Mouse (Mus musculus): ENCODE results near the gene Terb1. TPM values are rescaled to one million over a fixed set of nuclear protein-coding genes. Genes with fewer than 3 reads are reported as not detected.

The Terb1 gene
- 0.34 and 0.36 TPM in 2 replicates for polyA plus RNA-seq (2014; fragmentation: Nextera tagmentation; extraction: Ambion mirVana)

GRCm38 (mm10) chr8:104509061-104510006, at the start of gene Terb1:
Gene Terb1 (minus strand): TSS chr8:104509910.
- peaks cover 33% of the 10 kb centered on the region for H3K36me3 ChIP-seq (ENCODE audit: control insufficient read depth, insufficient read depth, low read length)
- peak; percentile 75 for DNase-seq (ENCODE audit: low spot score)
- H3K9me3 ChIP-seq (ENCODE audit: control insufficient read depth, low read length) = no peaks in the 10 kb centered on the region
- no peaks in the 10 kb centered on the region for H3K27me3 ChIP-seq (replicated peaks; ENCODE audit: control insufficient read depth, insufficient read depth, low read length)
- H3K4me2 ChIP-seq (ENCODE audit: low read length) = peak within 1 kb of the TSS; percentile 100
- peak within 1 kb of the TSS; percentile 54 for H3K9ac ChIP-seq (ENCODE audit: low read length)
- H3K4me1 ChIP-seq (replicated peaks; ENCODE audit: control insufficient read depth, insufficient read depth, low read length) = no peaks in the 10 kb centered on the region; the same call in 1 of the 2 replicates
- peak within 1 kb of the TSS; percentile 52 for H3K4me3 ChIP-seq (ENCODE audit: low read depth, low read length)
- ATAC-seq (replicated peaks; ENCODE audit: low FRiP score, low TSS enrichment, low read depth) = peak; percentile 85
- peak within 1 kb of the TSS; percentile 33; the same call in 1 of the 2 replicates for H3K27ac ChIP-seq (ENCODE audit: low read depth)
- WGBS = 2% methylated on average over 63 of the region's 64 CpGs

GRCm38 (mm10) chr8:104557226-104557625, 47.5 kb upstream of the Terb1 start:
- H3K27me3 ChIP-seq (replicated peaks; ENCODE audit: control insufficient read depth, insufficient read depth, low read length) = no peaks in the 10 kb centered on the region
- no peak overlapping the region for H3K9ac ChIP-seq (ENCODE audit: low read length)
- no peak overlapping the region for H3K4me2 ChIP-seq (ENCODE audit: low read length)
- no peak overlapping the region for H3K4me3 ChIP-seq (ENCODE audit: low read depth, low read length)
- H3K4me1 ChIP-seq (replicated peaks; ENCODE audit: control insufficient read depth, insufficient read depth, low read length) = no peaks in the 10 kb centered on the region
- H3K36me3 ChIP-seq (ENCODE audit: control insufficient read depth, insufficient read depth, low read length) = no peaks in the 10 kb centered on the region
- H3K9me3 ChIP-seq (ENCODE audit: control insufficient read depth, low read length) = no peaks in the 10 kb centered on the region
- DNase-seq (ENCODE audit: low spot score) (no peak), ATAC-seq (replicated peaks; ENCODE audit: low FRiP score, low TSS enrichment, low read depth) (no peak)
- H3K27ac ChIP-seq (ENCODE audit: low read depth) = no peak overlapping the region
- 42% methylated on average over 7 of the region's 7 CpGs for WGBS

- DNase-seq (ENCODE audit: low spot score) = no peak
- Histone ChIP-seq H3K9ac (ENCODE audit: low read length) (no peak overlapping the region), H3K4me3 (ENCODE audit: low read depth, low read length) (no peak overlapping the region), H3K4me1 (replicated peaks; ENCODE audit: control insufficient read depth, insufficient read depth, low read length) (no peaks in the 10 kb centered on the region), H3K9me3 (ENCODE audit: control insufficient read depth, low read length) (no peaks in the 10 kb centered on the region), H3K27me3 (replicated peaks; ENCODE audit: control insufficient read depth, insufficient read depth, low read length) (no peaks in the 10 kb centered on the region), H3K27ac (ENCODE audit: low read depth) (no peak overlapping the region), H3K4me2 (ENCODE audit: low read length) (no peak overlapping the region), H3K36me3 (ENCODE audit: control insufficient read depth, insufficient read depth, low read length) (no peaks in the 10 kb centered on the region)
- ATAC-seq (replicated peaks; ENCODE audit: low FRiP score, low TSS enrichment, low read depth) = no peak
- 86% methylated on average over 4 of the region's 4 CpGs for WGBS
Measured at GRCm38 (mm10) chr8:104555191-104555590, 45.5 kb upstream of the Terb1 start.

GRCm38 (mm10) chr8:104543440-104544045, 33.8 kb upstream of the Terb1 start:
- Histone ChIP-seq H3K9ac (ENCODE audit: low read length) (no peak overlapping the region), H3K27me3 (replicated peaks; ENCODE audit: control insufficient read depth, insufficient read depth, low read length) (peaks cover 53% of the 10 kb centered on the region), H3K4me2 (ENCODE audit: low read length) (no peak overlapping the region), H3K36me3 (ENCODE audit: control insufficient read depth, insufficient read depth, low read length) (no peaks in the 10 kb centered on the region), H3K27ac (ENCODE audit: low read depth) (no peak overlapping the region), H3K4me3 (ENCODE audit: low read depth, low read length) (no peak overlapping the region), H3K4me1 (replicated peaks; ENCODE audit: control insufficient read depth, insufficient read depth, low read length) (peaks cover 7% of the 10 kb centered on the region; the same call in 1 of the 2 replicates), H3K9me3 (ENCODE audit: control insufficient read depth, low read length) (no peaks in the 10 kb centered on the region)
- no peak for ATAC-seq (replicated peaks; ENCODE audit: low FRiP score, low TSS enrichment, low read depth)
- DNase-seq (ENCODE audit: low spot score) = no peak
- WGBS = 77% methylated on average over 8 of the region's 8 CpGs

GRCm38 (mm10) chr8:104542160-104542559, 32.5 kb upstream of the Terb1 start:
- H3K27me3 ChIP-seq (replicated peaks; ENCODE audit: control insufficient read depth, insufficient read depth, low read length) = peaks cover 64% of the 10 kb centered on the region
- H3K4me2 ChIP-seq (ENCODE audit: low read length) = no peak overlapping the region
- ATAC-seq (replicated peaks; ENCODE audit: low FRiP score, low TSS enrichment, low read depth) (no peak), DNase-seq (ENCODE audit: low spot score) (no peak)
- WGBS = 15% methylated on average over 11 of the region's 11 CpGs
- no peaks in the 10 kb centered on the region for H3K9me3 ChIP-seq (ENCODE audit: control insufficient read depth, low read length)
- H3K36me3 ChIP-seq (ENCODE audit: control insufficient read depth, insufficient read depth, low read length) = no peaks in the 10 kb centered on the region
- no peak overlapping the region for H3K9ac ChIP-seq (ENCODE audit: low read length)
- H3K4me1 ChIP-seq (replicated peaks; ENCODE audit: control insufficient read depth, insufficient read depth, low read length) = peaks cover 7% of the 10 kb centered on the region; the same call in 1 of the 2 replicates
- no peak overlapping the region for H3K27ac ChIP-seq (ENCODE audit: low read depth)
- no peak overlapping the region for H3K4me3 ChIP-seq (ENCODE audit: low read depth, low read length)

- peak overlapping the region; percentile 88 for H3K4me2 ChIP-seq (ENCODE audit: low read length)
- peak overlapping the region; percentile 44 for H3K4me3 ChIP-seq (ENCODE audit: low read depth, low read length)
- ATAC-seq (replicated peaks; ENCODE audit: low FRiP score, low TSS enrichment, low read depth) (no peak), DNase-seq (ENCODE audit: low spot score) (no peak)
- H3K27me3 ChIP-seq (replicated peaks; ENCODE audit: control insufficient read depth, insufficient read depth, low read length) = peaks cover 64% of the 10 kb centered on the region
- no peak overlapping the region for H3K9ac ChIP-seq (ENCODE audit: low read length)
- no peak overlapping the region for H3K27ac ChIP-seq (ENCODE audit: low read depth)
- H3K4me1 ChIP-seq (replicated peaks; ENCODE audit: control insufficient read depth, insufficient read depth, low read length) = peaks cover 7% of the 10 kb centered on the region; the same call in 1 of the 2 replicates
- no peaks in the 10 kb centered on the region for H3K36me3 ChIP-seq (ENCODE audit: control insufficient read depth, insufficient read depth, low read length)
- WGBS = 16% methylated on average over 8 of the region's 8 CpGs
- no peaks in the 10 kb centered on the region for H3K9me3 ChIP-seq (ENCODE audit: control insufficient read depth, low read length)
Measured at GRCm38 (mm10) chr8:104541515-104541880, 31.8 kb upstream of the Terb1 start.

GRCm38 (mm10) chr8:104540710-104541514, 31.2 kb upstream of the Terb1 start:
- DNase-seq (ENCODE audit: low spot score) = peak; percentile 60
- H3K4me1 ChIP-seq (replicated peaks; ENCODE audit: control insufficient read depth, insufficient read depth, low read length) = peaks cover 7% of the 10 kb centered on the region; the same call in 1 of the 2 replicates
- H3K4me3 ChIP-seq (ENCODE audit: low read depth, low read length) = peak overlapping the region; percentile 44
- ATAC-seq (replicated peaks; ENCODE audit: low FRiP score, low TSS enrichment, low read depth) = peak; percentile 58; the same call in 1 of the 2 replicates
- H3K9me3 ChIP-seq (ENCODE audit: control insufficient read depth, low read length) = no peaks in the 10 kb centered on the region
- 2% methylated on average over 73 of the region's 76 CpGs for WGBS
- no peaks in the 10 kb centered on the region for H3K36me3 ChIP-seq (ENCODE audit: control insufficient read depth, insufficient read depth, low read length)
- H3K4me2 ChIP-seq (ENCODE audit: low read length) = peak overlapping the region; percentile 88
- no peak overlapping the region for H3K9ac ChIP-seq (ENCODE audit: low read length)
- peaks cover 64% of the 10 kb centered on the region for H3K27me3 ChIP-seq (replicated peaks; ENCODE audit: control insufficient read depth, insufficient read depth, low read length)
- H3K27ac ChIP-seq (ENCODE audit: low read depth) = no peak overlapping the region

GRCm38 (mm10) chr8:104540238-104540637, 30.5 kb upstream of the Terb1 start:
- DNase-seq (ENCODE audit: low spot score) (no peak), ATAC-seq (replicated peaks; ENCODE audit: low FRiP score, low TSS enrichment, low read depth) (no peak)
- Histone ChIP-seq H3K27ac (ENCODE audit: low read depth) (no peak overlapping the region), H3K4me1 (replicated peaks; ENCODE audit: control insufficient read depth, insufficient read depth, low read length) (peaks cover 7% of the 10 kb centered on the region; the same call in 1 of the 2 replicates), H3K9ac (ENCODE audit: low read length) (no peak overlapping the region), H3K9me3 (ENCODE audit: control insufficient read depth, low read length) (no peaks in the 10 kb centered on the region), H3K4me2 (ENCODE audit: low read length) (peak overlapping the region; percentile 88), H3K36me3 (ENCODE audit: control insufficient read depth, insufficient read depth, low read length) (no peaks in the 10 kb centered on the region), H3K27me3 (replicated peaks; ENCODE audit: control insufficient read depth, insufficient read depth, low read length) (peaks cover 64% of the 10 kb centered on the region), H3K4me3 (ENCODE audit: low read depth, low read length) (peak overlapping the region; percentile 44)
- 36% methylated on average over 7 of the region's 7 CpGs for WGBS

Measured in intestine, embryonic 14.5 days (tissue).